Mouse (Mus musculus) layer of hippocampus, adult 9-10 months (tissue): Measurements from ENCODE around the gene Wbp2nl.
"Not testable (repeated sequence)": the region's sequence is repeated elsewhere in the genome, so short reads cannot be mapped to it uniquely, and the experiment has no call there.

Source experiments
- DNase-seq: peaks from one replicate; pipeline ENCODE4 v3.0.0; 2022; ENCODE audit warnings: low spot score

Gene Wbp2nl

DNA sequence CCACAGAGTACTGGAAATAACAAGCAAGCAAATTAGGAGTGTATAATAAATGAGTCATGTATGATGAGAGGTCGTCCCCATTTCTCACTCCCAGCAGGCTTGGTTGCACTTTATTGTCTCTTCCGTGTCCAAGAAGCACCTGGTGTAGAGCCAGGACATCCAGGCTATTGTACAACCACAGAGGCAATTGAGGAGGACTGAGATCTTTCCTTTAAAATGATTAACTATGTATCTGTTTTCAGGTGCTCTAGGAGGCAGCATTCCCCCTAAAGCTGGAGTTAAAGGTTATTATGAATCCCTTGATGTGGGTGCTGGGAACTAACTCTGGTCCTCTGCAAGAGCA is 50.2 kb downstream of the Wbp2nl start:
- DNase-seq, result no peak

GRCm38 (mm10) chr15:82350349-82350748 is 51.6 kb downstream of the Wbp2nl start:
- no peak for DNase-seq

DNA sequence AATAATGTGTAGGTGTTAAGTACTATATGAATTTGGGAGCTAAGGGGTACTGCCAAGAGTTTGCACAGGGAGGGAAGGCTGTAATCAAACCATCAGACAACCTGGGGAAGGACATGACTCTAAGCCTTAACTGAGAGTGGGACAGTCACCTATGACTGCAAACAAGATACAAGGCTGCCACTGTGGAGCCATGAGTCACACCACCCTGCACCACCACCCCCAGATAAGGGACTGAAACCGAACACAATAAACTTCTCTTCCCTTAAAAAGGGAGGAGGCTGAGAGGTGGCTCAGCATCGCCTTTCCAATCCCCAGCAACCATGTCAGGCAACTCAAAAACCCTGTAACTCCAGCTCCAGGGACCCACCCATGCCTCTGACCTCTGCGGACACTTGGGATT is 52.7 kb downstream of the Wbp2nl start:
- DNase-seq, result no peak

DNA sequence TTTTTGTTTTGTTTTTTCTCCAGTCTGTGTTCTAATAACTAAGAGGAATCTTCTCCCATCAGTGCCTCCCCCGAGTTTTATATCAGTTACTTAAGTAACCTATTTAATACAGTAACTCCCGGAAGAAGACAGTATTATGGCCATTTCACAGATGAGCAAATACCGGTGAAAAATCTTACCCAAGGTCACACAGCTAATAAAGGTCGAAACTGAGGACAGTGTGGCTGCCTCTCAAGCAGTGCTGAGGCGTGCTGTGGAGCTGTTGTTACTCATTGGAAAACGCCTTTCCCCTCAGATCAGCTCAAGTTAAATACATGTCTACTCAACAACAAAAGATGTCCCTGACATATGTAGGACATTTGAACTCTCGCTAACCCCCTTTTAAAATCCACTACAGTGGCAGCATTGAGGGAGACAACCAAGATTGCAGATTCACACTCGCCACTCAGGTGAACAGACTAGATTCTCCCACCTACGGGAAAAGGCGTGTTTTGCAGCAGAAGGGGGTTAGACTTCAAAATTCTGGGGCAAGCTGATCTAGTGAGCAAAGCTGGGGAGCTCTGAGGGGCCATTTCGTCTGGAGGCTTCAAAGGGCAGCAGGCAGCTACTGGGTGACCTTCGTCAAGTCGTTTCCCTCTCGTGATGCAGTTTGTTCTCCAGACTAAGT is 54.5 kb downstream of the Wbp2nl start:
- DNase-seq, result no peak

DNA sequence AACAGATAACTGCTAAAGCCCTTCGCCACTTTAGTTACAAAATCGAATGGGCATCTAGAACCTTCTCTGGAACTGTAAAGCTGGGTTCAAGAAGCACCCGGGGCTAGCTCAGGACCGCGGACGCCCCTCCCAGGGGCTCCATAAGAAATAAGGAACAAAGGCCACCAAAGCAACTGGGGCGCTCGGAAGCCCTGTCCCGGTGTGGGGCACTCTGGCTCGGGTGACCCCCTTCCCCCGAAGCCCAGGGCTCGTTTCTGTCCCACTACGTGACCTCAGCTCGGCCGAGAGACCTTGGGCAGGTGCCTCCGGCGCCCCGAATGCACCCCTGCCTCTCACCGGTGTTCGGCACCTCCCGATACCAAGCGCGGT is 55.0 kb downstream of the Wbp2nl start:
- no peak for DNase-seq

- DNase-seq, result peak; percentile 86
Measured at GRCm38 (mm10) chr15:82354126-82354945, 55.6 kb downstream of the Wbp2nl start, which contains the start of gene Ndufa6. Gene Ndufa6 (minus strand): TSS chr15:82354322.

DNA sequence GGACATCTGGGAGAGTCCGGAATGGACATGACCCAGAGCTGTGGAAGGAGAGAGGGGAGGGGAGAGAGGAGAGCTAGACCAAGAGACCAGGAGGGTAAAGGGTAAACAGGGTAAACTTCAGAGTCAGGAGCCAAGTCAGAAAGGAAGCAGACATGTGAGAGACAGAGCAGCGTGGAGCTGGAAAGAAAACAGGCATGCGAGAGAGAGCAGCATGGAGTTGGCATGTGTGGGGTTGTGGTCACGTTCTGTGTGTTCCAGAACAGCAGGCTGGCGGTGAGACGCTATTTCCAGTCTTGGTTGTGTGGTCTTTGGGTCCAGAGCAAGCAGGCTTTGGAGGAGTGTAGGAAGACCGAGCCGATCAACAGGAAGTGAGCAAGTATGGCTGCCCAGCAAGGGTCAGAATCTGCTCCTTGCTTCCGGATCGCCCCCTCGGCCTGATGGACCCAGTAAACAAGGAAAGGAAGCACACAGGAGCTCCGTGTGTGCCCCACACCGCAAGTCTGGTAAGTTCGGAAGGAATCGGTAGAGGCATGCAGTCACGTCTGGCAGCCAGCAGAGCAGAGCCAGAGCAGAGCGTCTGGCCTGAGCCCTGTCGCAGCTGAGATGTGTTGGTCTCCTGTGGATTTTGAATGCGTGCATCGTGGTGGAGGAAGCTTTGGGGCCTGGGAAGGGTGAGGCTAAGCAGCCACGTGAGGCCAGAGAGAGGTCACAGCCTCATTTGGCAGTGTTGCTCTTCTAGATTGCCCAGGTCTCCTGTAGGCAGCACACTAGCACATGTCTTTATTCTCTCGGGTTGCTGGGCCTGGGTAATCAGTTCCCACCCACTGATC is 59.9 kb downstream of the Wbp2nl start:
- DNase-seq, result no peak

DNA sequence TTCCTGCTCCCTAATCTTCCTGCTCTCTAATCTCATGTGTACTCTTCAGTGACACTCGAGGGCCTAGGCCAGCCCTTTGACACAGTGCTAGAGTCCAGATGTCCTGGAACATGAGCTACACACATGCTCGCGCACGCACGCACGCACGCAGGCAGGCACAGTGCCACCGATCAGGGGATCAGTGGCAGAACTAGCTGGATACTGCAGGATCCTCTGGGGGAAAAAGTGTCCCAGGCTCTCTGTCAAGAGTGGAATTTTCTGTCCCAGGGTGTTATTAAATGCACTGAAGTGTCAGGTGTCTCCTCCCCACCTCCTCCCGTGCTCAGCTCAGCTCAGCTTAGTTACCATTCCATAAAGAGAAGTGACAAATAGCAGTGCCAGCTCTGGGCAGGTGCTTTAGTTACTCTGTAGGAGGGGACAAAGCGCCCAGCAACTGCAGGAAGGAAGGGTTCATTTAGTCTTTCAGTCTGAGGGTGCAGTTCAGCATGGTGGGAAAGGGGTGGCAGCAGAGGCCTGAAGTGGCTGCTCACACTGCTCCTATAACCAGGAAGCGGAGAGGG is 62.8 kb downstream of the Wbp2nl start:
- DNase-seq, result no peak

DNA sequence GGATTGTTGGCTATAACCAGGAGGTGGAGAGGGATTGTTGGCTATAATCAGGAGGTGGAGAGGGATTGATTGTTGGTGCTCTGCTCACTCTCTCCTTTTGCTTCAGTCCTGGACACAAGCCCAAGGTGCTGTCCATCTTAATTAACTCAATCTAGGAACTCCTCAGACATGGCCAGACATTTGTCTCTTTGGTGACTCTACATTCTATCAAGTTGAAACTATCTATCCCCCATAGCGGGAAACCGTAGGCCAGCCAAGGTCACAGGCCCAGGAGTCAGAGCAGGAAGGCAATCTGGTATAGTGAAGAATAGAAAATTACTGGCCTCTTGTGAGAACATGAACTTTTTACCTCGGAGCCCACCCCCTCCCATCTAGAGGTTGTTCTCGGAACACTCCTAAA is 63.5 kb downstream of the Wbp2nl start:
- DNase-seq, result no peak

- DNase-seq, result not testable (repeated sequence)
Measured at GRCm38 (mm10) chr15:82363801-82364200, 65.0 kb downstream of the Wbp2nl start.
